Mouse (Mus musculus) heart, embryonic 15.5 days (tissue): ENCODE results near the gene Cemip. TPM values are rescaled to one million over a fixed set of nuclear protein-coding genes. Genes with fewer than 3 reads are reported as not detected.
"Not testable (repeated sequence)": the region's sequence is repeated elsewhere in the genome, so short reads cannot be mapped to it uniquely, and the experiment has no call there.

Experiments used
- ATAC-seq: fragments of 200-750 bp; cut with Nextera tagmentation; replicated peaks from 2 replicates; pipeline ENCODE4 v1.8.0; 2017; ENCODE audit warnings: low read depth, moderate TSS enrichment; ENCODE audit not compliant: insufficient number of reproducible peaks, insufficient read depth, low FRiP score
- H3K27ac ChIP-seq: fragments of 300-500 bp; sonication (generic); 2 replicates; pipeline ENCODE4 v1.5.1; 2015; ENCODE audit warnings: mild to moderate bottlenecking, inconsistent platforms
- H3K27me3 ChIP-seq: fragments of 300-500 bp; sonication (generic); 2 replicates; pipeline ENCODE4 v1.6.1; 2015; ENCODE audit warnings: inconsistent platforms
- H3K36me3 ChIP-seq: fragments of 300-500 bp; sonication (generic); 2 replicates; pipeline ENCODE4 v1.6.1; 2015; ENCODE audit warnings: mild to moderate bottlenecking, inconsistent platforms
- H3K4me1 ChIP-seq: fragments of 300-500 bp; sonication (generic); replicated peaks from 2 replicates; pipeline ENCODE4 v1.6.1; 2015; ENCODE audit warnings: inconsistent platforms
- H3K4me2 ChIP-seq: fragments of 300-500 bp; sonication (generic); 2 replicates; pipeline ENCODE4 v1.6.1; 2015; ENCODE audit warnings: inconsistent platforms, mild to moderate bottlenecking, moderate library complexity
- H3K4me3 ChIP-seq: fragments of 300-500 bp; sonication (generic); 2 replicates; pipeline ENCODE4 v1.5.1; 2015; ENCODE audit warnings: mild to moderate bottlenecking, inconsistent platforms
- H3K9ac ChIP-seq: fragments of 300-500 bp; sonication (generic); 2 replicates; pipeline ENCODE4 v1.6.1; 2015; ENCODE audit warnings: mild to moderate bottlenecking, inconsistent platforms
- H3K9me3 ChIP-seq: fragments of 300-500 bp; sonication (generic); replicated peaks from 2 replicates; pipeline ENCODE4 v1.6.1; 2016; ENCODE audit warnings: inconsistent platforms
- WGBS: fragments of 180-500 bp; shearing (Covaris S2); methylation state at CpG from one replicate; pipeline ENCODE4 v1.1.7; 2015; ENCODE audit warnings: mixed read lengths; 5-methylcytosine and 5-hydroxymethylcytosine counted together
- polyA plus RNA-seq: library from polyadenylated mRNA; unstranded; fragments of >200 nt; fragmentation: Nextera tagmentation; extraction: Ambion mirVana; gene quantifications from 2 replicates; pipeline ENCODE4 v1.2.1, GENCODE M21; 2015

Gene Cemip
- polyA plus RNA-seq, 1 experiment from 2014 or later = 0.60 TPM

GRCm38 (mm10) chr7:83904831-83905230 is 181.5 kb downstream of the Cemip start:
- Histone ChIP-seq H3K36me3 (peaks cover 12% of the 10 kb centered on the region), H3K4me1 (peaks cover 4% of the 10 kb centered on the region; the same call in 1 of the 2 replicates), H3K9ac (no peak overlapping the region), H3K4me2 (no peak overlapping the region), H3K4me3 (no peak overlapping the region), H3K27me3 (no peaks in the 10 kb centered on the region), H3K27ac (no peak overlapping the region), H3K9me3 (no peaks in the 10 kb centered on the region)
- 77% methylated on average over 3 of the region's 3 CpGs for WGBS
- ATAC-seq = no peak

GRCm38 (mm10) chr7:83902296-83903145 is 183.8 kb downstream of the Cemip start:
- WGBS = 48% methylated on average over 5 of the region's 5 CpGs
- Histone ChIP-seq H3K4me2 (no peak overlapping the region), H3K9me3 (no peaks in the 10 kb centered on the region), H3K4me1 (peaks cover 4% of the 10 kb centered on the region; the same call in 1 of the 2 replicates), H3K27me3 (no peaks in the 10 kb centered on the region), H3K9ac (no peak overlapping the region), H3K36me3 (peaks cover 35% of the 10 kb centered on the region), H3K4me3 (no peak overlapping the region), H3K27ac (peak overlapping the region; percentile 33; the same call in 1 of the 2 replicates)
- ATAC-seq = no peak

- H3K4me1 ChIP-seq = peaks cover 4% of the 10 kb centered on the region; the same call in 1 of the 2 replicates
- no peak overlapping the region for H3K4me3 ChIP-seq
- no peak overlapping the region for H3K27ac ChIP-seq
- H3K9me3 ChIP-seq = no peaks in the 10 kb centered on the region
- H3K9ac ChIP-seq = no peak overlapping the region
- 74% methylated on average over 4 of the region's 4 CpGs for WGBS
- no peaks in the 10 kb centered on the region for H3K27me3 ChIP-seq
- ATAC-seq = no peak
- H3K4me2 ChIP-seq = no peak overlapping the region
- peaks cover 42% of the 10 kb centered on the region for H3K36me3 ChIP-seq
Observed at GRCm38 (mm10) chr7:83901425-83901824, 184.9 kb downstream of the Cemip start.

GRCm38 (mm10) chr7:83900519-83900918 is 185.8 kb downstream of the Cemip start:
- Histone ChIP-seq H3K27ac (no peak overlapping the region), H3K9ac (no peak overlapping the region), H3K9me3 (no peaks in the 10 kb centered on the region), H3K4me3 (no peak overlapping the region), H3K36me3 (peaks cover 49% of the 10 kb centered on the region), H3K4me1 (peaks cover 4% of the 10 kb centered on the region; the same call in 1 of the 2 replicates), H3K27me3 (no peaks in the 10 kb centered on the region), H3K4me2 (no peak overlapping the region)
- WGBS = 63% methylated on average over 3 of the region's 3 CpGs
- ATAC-seq = no peak

- ATAC-seq = no peak
- Histone ChIP-seq H3K9me3 (no peaks in the 10 kb centered on the region), H3K36me3 (peaks cover 60% of the 10 kb centered on the region), H3K4me3 (no peak overlapping the region), H3K4me1 (peaks cover 11% of the 10 kb centered on the region), H3K4me2 (no peak overlapping the region), H3K9ac (no peak overlapping the region), H3K27me3 (no peaks in the 10 kb centered on the region), H3K27ac (no peak overlapping the region)
- 77% methylated on average over 11 of the region's 11 CpGs for WGBS
Observed at GRCm38 (mm10) chr7:83898267-83898666, 188.0 kb downstream of the Cemip start.

- Histone ChIP-seq H3K9ac (no peak overlapping the region), H3K27me3 (no peaks in the 10 kb centered on the region), H3K9me3 (no peaks in the 10 kb centered on the region), H3K36me3 (peaks cover 60% of the 10 kb centered on the region), H3K4me3 (no peak overlapping the region), H3K4me1 (peaks cover 17% of the 10 kb centered on the region), H3K27ac (no peak overlapping the region), H3K4me2 (no peak overlapping the region)
- no peak for ATAC-seq
- 79% methylated on average over 5 of the region's 5 CpGs for WGBS
Observed at GRCm38 (mm10) chr7:83896077-83896740, 190.1 kb downstream of the Cemip start.

GRCm38 (mm10) chr7:83894348-83894747 is 192.0 kb downstream of the Cemip start:
- no peak overlapping the region for H3K4me2 ChIP-seq
- ATAC-seq = no peak

GRCm38 (mm10) chr7:83892333-83892669 is 194.0 kb downstream of the Cemip start:
- H3K4me1 ChIP-seq = peaks cover 17% of the 10 kb centered on the region
- ATAC-seq = no peak
- no peaks in the 10 kb centered on the region for H3K27me3 ChIP-seq
- H3K4me3 ChIP-seq = peak overlapping the region; percentile 67
- peaks cover 22% of the 10 kb centered on the region for H3K36me3 ChIP-seq
- WGBS = under 1% methylated on average over 21 of the region's 21 CpGs
- peak overlapping the region; percentile 91 for H3K27ac ChIP-seq
- peak overlapping the region; percentile 76 for H3K4me2 ChIP-seq
- H3K9ac ChIP-seq = peak overlapping the region; percentile 69
- no peaks in the 10 kb centered on the region for H3K9me3 ChIP-seq

More at GRCm38 (mm10) chr7:83894348-83894747, 192.0 kb downstream of the Cemip start:
- Histone ChIP-seq H3K9ac (no peak overlapping the region), H3K4me3 (no peak overlapping the region), H3K9me3 (no peaks in the 10 kb centered on the region), H3K27me3 (no peaks in the 10 kb centered on the region), H3K27ac (no peak overlapping the region), H3K4me1 (peaks cover 17% of the 10 kb centered on the region), H3K36me3 (peaks cover 43% of the 10 kb centered on the region)
- WGBS = 96% methylated on average over 1 of the region's 1 CpGs

GRCm38 (mm10) chr7:83891433-83892332 is 194.6 kb downstream of the Cemip start:
- peaks cover 20% of the 10 kb centered on the region; the same call in 1 of the 2 replicates for H3K36me3 ChIP-seq
- peak; percentile 97 for ATAC-seq
- peak overlapping the region; percentile 69 for H3K9ac ChIP-seq
- H3K27me3 ChIP-seq = no peaks in the 10 kb centered on the region
- peak overlapping the region; percentile 76 for H3K4me2 ChIP-seq
- WGBS = 3% methylated on average over 42 of the region's 44 CpGs
- H3K4me3 ChIP-seq = peak overlapping the region; percentile 67
- no peaks in the 10 kb centered on the region for H3K9me3 ChIP-seq
- peaks cover 17% of the 10 kb centered on the region for H3K4me1 ChIP-seq
- peak overlapping the region; percentile 91 for H3K27ac ChIP-seq

GRCm38 (mm10) chr7:83889946-83890345 is 196.4 kb downstream of the Cemip start:
- H3K27ac ChIP-seq, H3K4me3 ChIP-seq, H3K36me3 ChIP-seq, ATAC-seq, H3K4me2 ChIP-seq, H3K27me3 ChIP-seq, H3K9me3 ChIP-seq, H3K9ac ChIP-seq: not testable (repeated sequence)
- peaks cover 22% of the 10 kb centered on the region for H3K4me1 ChIP-seq
- WGBS = 91% methylated on average over 5 of the region's 5 CpGs

GRCm38 (mm10) chr7:83889383-83889782 is 196.9 kb downstream of the Cemip start:
- Histone ChIP-seq H3K9ac (no peak overlapping the region), H3K4me3 (no peak overlapping the region), H3K27me3 (no peaks in the 10 kb centered on the region), H3K4me2 (no peak overlapping the region), H3K9me3 (no peaks in the 10 kb centered on the region), H3K27ac (no peak overlapping the region), H3K36me3 (no peaks in the 10 kb centered on the region), H3K4me1 (peaks cover 22% of the 10 kb centered on the region)
- no peak for ATAC-seq
- WGBS = 63% methylated on average over 3 of the region's 3 CpGs
